Mouse (Mus musculus) CH12.LX (cell line): ENCODE measurements around the gene Chst8.

Experiments
- CTCF ChIP-seq, 2 experiments: IDR thresholded peaks in 1 of 2; conservative IDR thresholded peaks in 1 of 2; 2 replicates each; pipeline ENCODE4 v1.5.1; 2011 to 2012; ENCODE audit warnings: low read depth in 2 of 2, low read length in 2 of 2, improper control_type of control experiment in 1 of 2, inconsistent platforms in 1 of 2, mild to moderate bottlenecking in 1 of 2, moderate library complexity in 1 of 2
- E2F4 ChIP-seq: IDR thresholded peaks from 2 replicates; pipeline ENCODE4 v1.6.1; 2011; ENCODE audit warnings: low read depth, low read length, improper control_type of control experiment; ENCODE audit not compliant: insufficient replicate concordance
- GABPA ChIP-seq: IDR thresholded peaks from 2 replicates; pipeline ENCODE4 v1.6.1; 2012; ENCODE audit warnings: low read depth, low read length, improper control_type of control experiment, inconsistent platforms; ENCODE audit not compliant: insufficient replicate concordance
- HCFC1 ChIP-seq: IDR thresholded peaks from 2 replicates; pipeline ENCODE4 v1.6.1; 2012; ENCODE audit warnings: low read depth, mild to moderate bottlenecking, inconsistent platforms, low read length, improper control_type of control experiment
- POLR2A ChIP-seq: IDR thresholded peaks from 2 replicates; pipeline ENCODE4 v1.6.1; 2011; ENCODE audit warnings: low read depth, mild to moderate bottlenecking, improper control_type of control experiment, low read length
- RAD21 ChIP-seq: IDR thresholded peaks from 2 replicates; pipeline ENCODE4 v1.6.1; 2011; ENCODE audit warnings: low read depth, mild to moderate bottlenecking, low read length, improper control_type of control experiment, moderate library complexity
- SIN3A ChIP-seq: IDR thresholded peaks from 2 replicates; pipeline ENCODE4 v1.6.1; 2012; ENCODE audit warnings: low read length, improper control_type of control experiment, inconsistent platforms
- TCF12 ChIP-seq: IDR thresholded peaks from 2 replicates; pipeline ENCODE4 v1.6.1; 2014; ENCODE audit warnings: low read depth, mild to moderate bottlenecking, inconsistent platforms, low read length, improper control_type of control experiment
- USF1 ChIP-seq: IDR thresholded peaks from 2 replicates; pipeline ENCODE4 v1.6.1; 2014; ENCODE audit warnings: low read depth, mild to moderate bottlenecking, inconsistent platforms, low read length, improper control_type of control experiment
- ZKSCAN1 ChIP-seq: IDR thresholded peaks from 2 replicates; pipeline ENCODE4 v1.6.1; 2012; ENCODE audit warnings: low read depth, inconsistent platforms, low read length, improper control_type of control experiment, borderline replicate concordance

- TF ChIP-seq E2F4 (no peak), USF1 (no peak), GABPA (no peak), CTCF (conservative IDR thresholded peaks at IDR 0.05 in 1 of 2, IDR thresholded peaks at IDR 0.05 in 1 of 2; ENCODE audit: low read depth in 2 of 2, low read length in 2 of 2) (no peak), HCFC1 (no peak), TCF12 (no peak), POLR2A (no peak), RAD21 (no peak), SIN3A (no peak), ZKSCAN1 (no peak)
Measured at GRCm38 (mm10) chr7:34696086-34696485, 116.4 kb downstream of the Chst8 start.
